Mouse (Mus musculus) heart, adult 2 months (tissue): Measurements from ENCODE around the gene Rgs3. TPM values are rescaled to one million over a fixed set of nuclear protein-coding genes. Genes with fewer than 3 reads are reported as not detected.
A peak's percentile ranks its signal among the peaks of the same experiment; 100 is the strongest.

ENCODE experiments used
- DNase-seq, 2 experiments: peaks; one replicate each; pipeline ENCODE4 v3.0.0; 2021
- H3K27ac ChIP-seq: fragments of 200-600 bp; 2 replicates; pipeline ENCODE4 v1.8.1; 2022
- H3K27me3 ChIP-seq: fragments of 200-500 bp; 2 replicates; pipeline ENCODE4 v1.6.1; 2012; ENCODE audit warnings: mild to moderate bottlenecking, low read length, inconsistent platforms, mixed read lengths; ENCODE audit not compliant: control insufficient read depth, insufficient read depth
- H3K36me3 ChIP-seq: fragments of 200-500 bp; 2 replicates; pipeline ENCODE4 v1.6.1; 2012; ENCODE audit warnings: low read length, inconsistent platforms; ENCODE audit not compliant: control insufficient read depth, insufficient read depth
- H3K4me1 ChIP-seq: fragments of 200-500 bp; 2 replicates; pipeline ENCODE4 v1.6.1; 2011; ENCODE audit warnings: low read length; ENCODE audit not compliant: control insufficient read depth, insufficient read depth
- H3K4me3 ChIP-seq: fragments of 200-600 bp; 2 replicates; pipeline ENCODE4 v1.8.1; 2022
- H3K79me2 ChIP-seq: fragments of 200-500 bp; replicated peaks from 2 replicates; pipeline ENCODE4 v1.6.1; 2012; ENCODE audit warnings: mild to moderate bottlenecking, inconsistent platforms, low read length, moderate library complexity, mixed read lengths; ENCODE audit not compliant: control insufficient read depth, insufficient read depth
- H3K9ac ChIP-seq: fragments of 200-500 bp; 2 replicates; pipeline ENCODE4 v1.6.1; 2012; ENCODE audit warnings: low read depth, mild to moderate bottlenecking, control low read depth, inconsistent platforms, low read length, mixed read lengths
- CTCF ChIP-seq: fragments of 200-600 bp; IDR thresholded peaks from 2 replicates; pipeline ENCODE4 v1.8.1; 2022; ENCODE audit warnings: antibody characterized with exemption, mild to moderate bottlenecking, moderate library complexity
- EP300 ChIP-seq: fragments of 200-500 bp; IDR thresholded peaks from 2 replicates; pipeline ENCODE4 v1.6.1; 2011; ENCODE audit warnings: low read depth, low read length, control low read depth; ENCODE audit not compliant: insufficient read depth
- POLR2A ChIP-seq: fragments of 200-500 bp; IDR thresholded peaks from 2 replicates; pipeline ENCODE4 v1.6.1; 2011; ENCODE audit warnings: mild to moderate bottlenecking, low read depth, low read length, control low read depth; ENCODE audit not compliant: insufficient read depth
- WGBS: fragments of 180-500 bp; shearing (Covaris S2); methylation state at CpG from one replicate; pipeline ENCODE4 v1.1.7; 2018; 5-methylcytosine and 5-hydroxymethylcytosine counted together
- intact Hi-C: fragments of 180-260 bp; cut with DNase I; formaldehyde crosslinking; loops from one replicate; pipeline ENCODE4 v1.15.1; 2025
- polyA plus RNA-seq: library from polyadenylated mRNA; depleted of rRNA; stranded (reverse); fragments of >200 nt; gene quantifications from 2 replicates; pipeline ENCODE4 v1.2.3, GENCODE M21; 2012
- total RNA-seq, 2 experiments: library from RNA; stranded (reverse); gene quantifications; 2 replicates each; pipeline ENCODE4 v1.2.3; 2021

Gene Rgs3
- total and polyA plus RNA-seq, 3 experiments: 23.5 to 48.1 (median 33.7) TPM

DNA sequence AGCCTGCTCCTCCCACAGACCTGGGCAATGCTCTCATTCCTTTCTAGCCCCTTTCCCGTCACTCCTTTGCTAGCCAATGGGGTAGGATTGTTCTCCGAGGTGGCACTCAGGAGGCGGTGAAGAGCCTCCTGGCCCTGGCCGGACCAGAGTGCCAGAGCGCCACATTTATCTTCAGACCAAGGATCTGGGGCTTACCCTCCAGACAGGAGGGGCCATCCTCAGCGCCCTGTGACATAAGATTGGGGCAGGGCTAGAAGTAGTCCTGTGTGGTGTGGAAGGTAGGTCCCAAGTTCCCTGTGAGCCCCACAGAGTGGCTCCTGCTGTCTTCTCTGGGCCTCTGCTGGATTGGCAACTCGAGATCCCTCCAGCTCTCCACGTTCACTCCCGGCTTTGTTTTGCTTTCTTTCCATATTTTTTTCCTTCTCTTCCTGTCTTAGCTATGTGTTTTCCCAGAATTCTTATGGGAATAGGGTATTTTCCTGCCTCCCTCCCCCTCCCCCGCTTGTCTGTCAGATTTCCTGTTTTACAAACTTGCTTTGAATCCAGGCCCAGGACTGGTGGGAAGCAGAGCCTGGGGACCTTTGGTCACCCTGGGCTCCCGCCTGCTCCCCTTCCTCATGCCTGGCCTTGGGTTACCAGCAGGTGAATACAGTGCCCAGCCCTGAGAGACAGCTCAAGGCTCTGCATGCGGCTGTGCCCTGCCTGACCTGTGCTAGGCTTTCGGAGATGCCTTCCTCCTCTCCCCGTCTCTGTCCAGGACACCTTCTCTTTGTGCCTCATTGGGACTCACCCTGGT lies 62.4 kb downstream of the Rgs3 start:
- peak; percentile 68 to 69 for DNase-seq
- peak; percentile 46 for TF ChIP-seq CTCF
- peak; percentile 47; the same call in 1 of the 2 replicates for TF ChIP-seq EP300
- no peak; the same call in 1 of the 2 replicates for TF ChIP-seq POLR2A
- Histone ChIP-seq H3K27me3 (no peaks in the 10 kb centered on the region), H3K4me1 (peaks cover 19% of the 10 kb centered on the region), H3K9ac (peak overlapping the region; percentile 72), H3K36me3 (peaks cover 5% of the 10 kb centered on the region), H3K4me3 (peak overlapping the region; percentile 59), H3K79me2 (no peaks in the 10 kb centered on the region), H3K27ac (peak overlapping the region; percentile 97)
- WGBS: 38% methylated on average over 14 of the region's 14 CpGs
- intact Hi-C loops: loop anchor here (1.0 kb wide), 1 partner anchor 73 kb away; no protein-coding TSS in a partner anchor

- 48% methylated on average over 13 of the region's 13 CpGs for WGBS
- Histone ChIP-seq H3K9ac (peak overlapping the region; percentile 54; the same call in 1 of the 2 replicates), H3K27me3 (no peaks in the 10 kb centered on the region), H3K4me3 (peak overlapping the region; percentile 59), H3K4me1 (peaks cover 17% of the 10 kb centered on the region), H3K27ac (peak overlapping the region; percentile 97), H3K36me3 (peaks cover 5% of the 10 kb centered on the region), H3K79me2 (no peaks in the 10 kb centered on the region)
- no peak for TF ChIP-seq CTCF
- TF ChIP-seq POLR2A: 0 out of 2 replicates have a peak, but pooled peaks have one; percentile 26
- no peak for DNase-seq
- intact Hi-C loops: no loop called here
Observed at GRCm38 (mm10) chr4:62623251-62624015, 63.8 kb downstream of the Rgs3 start.

DNA sequence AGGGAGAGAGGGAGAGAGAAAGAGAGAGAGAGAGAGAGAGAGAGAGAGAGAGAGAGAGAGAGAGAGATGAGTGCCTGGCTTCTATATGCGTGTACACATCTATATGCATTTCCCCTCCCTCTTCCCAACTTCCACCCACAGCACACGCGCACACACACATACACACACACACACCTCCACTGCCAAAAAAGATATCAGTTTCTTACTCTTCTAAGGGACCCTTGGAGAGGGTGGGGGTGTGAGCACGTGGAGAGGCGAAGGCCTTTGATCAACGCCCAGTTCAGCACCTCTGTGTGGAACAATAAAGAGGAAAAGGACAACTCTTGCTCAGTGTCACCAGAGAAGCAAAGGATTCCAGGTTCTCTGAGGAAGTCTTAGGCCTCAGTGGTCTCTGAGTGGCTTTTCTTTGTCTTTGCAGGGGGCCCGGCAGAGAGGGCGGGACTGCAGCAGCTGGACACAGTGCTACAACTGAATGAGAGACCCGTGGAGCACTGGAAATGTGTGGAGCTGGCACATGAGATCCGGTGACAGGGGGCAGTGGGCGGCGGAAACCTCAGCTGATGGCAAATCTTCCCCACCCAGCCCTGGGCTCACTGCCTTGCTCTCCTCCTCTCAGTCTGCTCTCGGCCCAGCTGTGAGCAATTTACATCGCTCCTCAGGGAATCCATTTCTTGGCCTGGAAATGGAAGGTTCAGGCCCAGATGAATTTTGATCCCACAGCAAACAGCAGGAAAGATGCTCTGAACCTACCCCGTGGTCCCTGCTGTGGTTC lies 65.2 kb downstream of the Rgs3 start:
- no peak for TF ChIP-seq CTCF
- TF ChIP-seq EP300: no peak
- TF ChIP-seq POLR2A: no peak
- Histone ChIP-seq H3K27ac (peak overlapping the region; percentile 65), H3K79me2 (no peaks in the 10 kb centered on the region), H3K27me3 (no peaks in the 10 kb centered on the region), H3K36me3 (peaks cover 5% of the 10 kb centered on the region), H3K4me3 (no peak overlapping the region), H3K4me1 (peaks cover 22% of the 10 kb centered on the region), H3K9ac (no peak overlapping the region)
- DNase-seq: peak in 1 of 2 experiments; percentile 63
- WGBS: 53% methylated on average over 15 of the region's 15 CpGs
- intact Hi-C loops: no loop called here

- no peak for TF ChIP-seq EP300
- TF ChIP-seq CTCF: no peak
- no peak for TF ChIP-seq POLR2A
- no peak for DNase-seq
- H3K4me3 ChIP-seq: no peak overlapping the region
- peak overlapping the region; percentile 65 for H3K27ac ChIP-seq
- 79% methylated on average over 19 of the region's 19 CpGs for WGBS
- peaks cover 27% of the 10 kb centered on the region for H3K4me1 ChIP-seq
- intact Hi-C loops: no loop called here
- no peaks in the 10 kb centered on the region for H3K27me3 ChIP-seq
- peaks cover 5% of the 10 kb centered on the region for H3K36me3 ChIP-seq
- no peaks in the 10 kb centered on the region for H3K79me2 ChIP-seq
- H3K9ac ChIP-seq: peak overlapping the region; percentile 32; the same call in 1 of the 2 replicates
Observed at GRCm38 (mm10) chr4:62625451-62626061, 65.9 kb downstream of the Rgs3 start.

GRCm38 (mm10) chr4:62626228-62627026 lies 66.8 kb downstream of the Rgs3 start:
- no peak for TF ChIP-seq EP300
- no peak for TF ChIP-seq CTCF
- TF ChIP-seq POLR2A: no peak
- WGBS: 62% methylated on average over 15 of the region's 15 CpGs
- no peaks in the 10 kb centered on the region for H3K27me3 ChIP-seq
- no peak overlapping the region for H3K4me3 ChIP-seq
- DNase-seq: no peak
- H3K4me1 ChIP-seq: peaks cover 34% of the 10 kb centered on the region
- H3K27ac ChIP-seq: peak overlapping the region; percentile 65
- peaks cover 6% of the 10 kb centered on the region for H3K36me3 ChIP-seq
- H3K9ac ChIP-seq: no peak overlapping the region
- intact Hi-C loops: no loop called here
- H3K79me2 ChIP-seq: no peaks in the 10 kb centered on the region
